Mouse (Mus musculus) induced T-regulatory cell, adult 2 months (primary cell): ENCODE data around the gene Iqcf5.
A peak's percentile ranks its signal among the peaks of the same experiment; 100 is the strongest.
"Not testable (repeated sequence)": the region's sequence is repeated elsewhere in the genome, so short reads cannot be mapped to it uniquely, and the experiment has no call there.

Experiments used
- DNase-seq: peaks from one replicate; pipeline ENCODE4 v3.0.0-alpha.2; 2012; ENCODE audit warnings: low read depth

The Iqcf5 gene

DNA sequence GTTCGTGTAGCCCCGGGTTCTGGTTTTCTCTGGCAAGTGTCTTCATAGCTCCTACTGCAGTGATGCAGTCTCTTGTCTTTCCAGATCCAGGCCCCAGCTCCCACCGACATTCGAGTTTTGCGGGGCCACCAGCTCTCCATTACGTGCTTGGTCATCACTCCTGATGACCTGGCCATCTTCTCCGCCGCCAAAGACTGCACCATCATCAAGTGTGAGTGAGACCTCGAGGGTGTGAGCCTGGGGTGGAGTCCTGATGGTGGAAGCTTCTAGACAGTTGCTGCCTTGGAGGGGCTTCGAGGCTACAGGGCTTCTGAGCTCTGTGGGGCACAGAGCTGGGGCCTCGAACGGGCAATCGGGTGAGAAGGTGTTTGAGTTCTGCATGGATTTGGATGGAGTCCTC is 32.7 kb upstream of the Iqcf5 start:
- no peak for DNase-seq

DNA sequence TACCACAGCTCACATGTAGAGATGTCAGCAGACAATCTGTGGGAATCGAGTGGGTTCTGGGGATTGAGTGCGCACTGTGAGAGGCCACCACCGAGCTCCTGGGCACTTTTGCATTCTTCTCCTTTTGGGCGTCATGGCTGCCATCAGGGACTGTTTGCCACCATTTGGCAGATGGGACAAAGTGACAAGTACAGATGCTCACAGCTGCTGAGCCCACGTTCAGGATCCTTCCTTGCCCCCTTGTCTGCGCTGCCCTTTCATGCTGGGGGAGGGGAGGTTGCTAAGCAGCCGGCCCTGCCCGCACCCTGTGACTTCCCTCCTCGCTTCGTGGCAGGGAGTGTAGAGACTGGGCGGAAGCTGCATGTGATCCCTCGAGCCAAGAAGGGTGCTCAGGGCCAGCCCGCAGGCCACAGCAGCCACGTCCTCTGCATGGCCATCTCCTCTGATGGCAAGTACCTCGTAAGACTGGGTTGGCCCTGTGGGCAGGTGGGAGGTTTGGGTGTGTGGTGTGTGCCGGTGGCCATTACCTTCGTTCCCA is 31.7 kb upstream of the Iqcf5 start:
- no peak for DNase-seq

DNA sequence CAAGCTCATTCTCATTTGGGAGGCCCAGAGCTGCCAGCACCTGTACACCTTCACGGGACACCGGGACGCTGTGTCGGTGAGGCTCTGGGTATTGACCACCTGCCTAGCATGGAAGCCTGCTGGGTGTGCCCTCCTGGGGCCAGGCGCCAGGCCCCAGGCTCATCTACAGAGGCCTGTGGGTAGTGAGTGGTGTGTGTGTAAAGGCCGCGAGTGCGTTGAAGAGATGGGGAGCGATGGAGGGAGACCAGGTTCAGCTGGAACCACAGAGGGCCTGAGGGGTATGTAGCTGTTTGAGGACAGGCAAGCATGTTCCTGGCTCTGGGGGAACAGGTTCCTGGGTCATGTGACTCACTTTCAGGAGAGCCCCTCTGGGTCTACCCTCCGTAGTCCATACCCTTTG is 31.2 kb upstream of the Iqcf5 start:
- no peak for DNase-seq

DNA sequence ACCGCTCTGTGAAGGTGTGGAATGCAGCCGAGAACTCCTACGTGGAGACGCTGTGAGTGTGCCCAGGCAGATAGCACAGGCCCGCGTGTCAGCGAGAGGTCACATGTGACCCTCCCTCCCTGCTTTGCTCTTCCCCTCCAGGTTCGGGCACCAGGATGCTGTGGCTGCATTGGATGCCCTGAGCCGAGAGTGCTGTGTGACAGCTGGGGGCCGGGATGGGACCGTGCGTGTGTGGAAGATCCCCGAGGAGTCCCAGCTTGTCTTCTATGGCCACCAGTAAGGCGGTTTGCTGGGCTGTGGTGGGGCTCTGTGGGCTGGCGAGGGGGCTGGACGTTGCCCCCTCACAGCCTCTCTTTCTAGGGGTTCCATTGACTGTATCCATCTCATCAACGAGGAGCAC is 30.8 kb upstream of the Iqcf5 start:
- no peak for DNase-seq

DNA sequence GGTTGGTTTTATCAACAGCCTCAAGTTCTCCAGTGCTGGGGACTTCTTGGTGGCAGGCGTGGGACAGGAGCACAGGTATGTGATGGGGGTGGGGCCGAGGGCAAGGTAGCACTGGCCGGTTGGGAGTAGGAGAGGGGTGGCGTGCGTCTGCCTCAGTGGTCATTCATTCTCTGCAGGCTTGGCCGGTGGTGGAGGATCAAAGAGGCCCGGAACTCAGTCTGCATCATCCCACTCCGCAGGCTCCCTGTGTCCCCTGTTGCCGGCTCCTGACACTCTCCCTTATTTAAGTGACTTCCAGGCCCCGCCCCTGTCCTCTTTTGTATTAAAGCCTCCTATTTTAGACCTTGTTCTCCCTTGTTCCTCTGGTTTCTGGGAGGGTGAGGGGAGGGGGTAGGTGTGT is 29.3 kb upstream of the Iqcf5 start:
- no peak for DNase-seq

DNA sequence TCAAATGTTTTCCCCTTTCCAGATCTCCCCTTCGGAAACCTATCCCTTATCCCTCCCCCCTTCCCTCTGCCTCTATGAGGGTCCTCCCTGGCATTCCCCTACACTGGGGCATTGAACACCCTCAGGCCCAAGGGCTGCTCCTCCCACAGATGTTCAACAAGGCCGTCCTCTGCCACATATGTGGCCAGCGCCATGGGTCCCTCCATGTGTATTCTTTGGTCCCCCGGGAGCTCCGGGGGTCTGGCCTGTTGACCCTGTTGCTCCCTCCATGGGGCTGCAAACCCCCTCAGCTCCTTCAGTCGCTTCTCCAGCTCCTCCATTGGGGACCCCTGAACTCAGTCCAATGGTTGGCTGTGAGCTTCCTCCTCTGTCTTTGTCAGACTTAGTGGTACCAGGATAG is 26.8 kb upstream of the Iqcf5 start:
- DNase-seq: not testable (repeated sequence)

DNA sequence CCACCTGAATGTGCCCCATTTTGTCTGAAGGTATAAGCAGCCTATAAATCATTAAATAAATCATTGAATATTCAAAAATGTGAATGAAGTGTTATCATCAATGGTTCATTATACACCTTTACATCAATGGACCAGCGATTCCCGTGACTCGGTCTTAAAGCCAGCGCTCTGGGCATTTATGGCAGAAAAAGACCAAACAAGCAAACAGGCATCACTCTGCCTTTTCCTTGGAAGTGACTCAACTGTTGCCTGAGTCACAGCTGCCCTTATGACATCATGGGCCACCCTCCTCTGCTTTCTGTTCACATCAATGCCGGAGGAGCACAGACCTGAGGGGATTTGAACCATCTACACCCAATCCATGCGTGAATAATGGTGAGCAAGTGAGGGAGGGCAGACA is 14.7 kb upstream of the Iqcf5 start, which contains the start of gene Iqcf1:
Gene Iqcf1, plus strand, starts transcription at position 301 of the 400 bp plus-strand sequence.
- no peak for DNase-seq

DNA sequence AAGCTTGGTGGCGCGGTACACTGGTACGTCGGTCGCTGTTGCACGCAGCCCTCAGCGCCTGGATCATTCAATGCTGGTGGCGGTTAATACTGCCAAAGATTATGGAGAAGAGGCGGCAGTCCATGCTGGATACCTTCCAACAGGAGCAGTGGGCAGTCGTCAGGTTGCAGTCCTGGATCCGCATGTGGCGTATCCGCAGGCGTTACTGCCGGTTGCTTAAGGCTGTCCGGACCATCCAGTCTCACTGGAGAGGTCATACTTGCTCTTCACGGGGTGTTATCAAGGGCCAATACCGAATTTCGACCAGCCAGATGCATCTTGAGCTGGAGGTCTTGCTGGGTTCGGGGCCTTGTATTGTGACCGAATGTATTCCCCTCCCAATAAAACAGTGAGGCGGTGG is 12.5 kb upstream of the Iqcf5 start:
- no peak for DNase-seq

DNA sequence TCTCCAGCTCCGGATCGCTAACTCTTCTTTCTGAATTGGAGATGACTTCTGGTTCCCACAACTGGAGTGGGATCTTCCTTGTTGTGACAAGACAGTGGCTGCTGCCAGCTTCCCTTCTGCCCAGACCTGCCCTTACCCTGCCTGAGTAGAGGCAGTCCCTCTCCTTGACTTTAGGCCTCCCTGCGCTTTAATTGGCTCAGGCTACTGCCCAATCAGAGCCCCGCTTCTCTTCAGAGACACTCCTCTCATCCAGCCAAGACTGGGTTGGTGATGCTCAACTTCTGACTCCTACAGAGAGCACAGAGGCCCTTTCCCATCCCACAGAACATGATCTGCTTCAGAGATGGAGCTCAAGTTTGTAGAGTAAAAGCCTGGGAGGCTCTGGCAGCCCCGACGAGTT is 10.1 kb upstream of the Iqcf5 start:
- DNase-seq: no peak

DNA sequence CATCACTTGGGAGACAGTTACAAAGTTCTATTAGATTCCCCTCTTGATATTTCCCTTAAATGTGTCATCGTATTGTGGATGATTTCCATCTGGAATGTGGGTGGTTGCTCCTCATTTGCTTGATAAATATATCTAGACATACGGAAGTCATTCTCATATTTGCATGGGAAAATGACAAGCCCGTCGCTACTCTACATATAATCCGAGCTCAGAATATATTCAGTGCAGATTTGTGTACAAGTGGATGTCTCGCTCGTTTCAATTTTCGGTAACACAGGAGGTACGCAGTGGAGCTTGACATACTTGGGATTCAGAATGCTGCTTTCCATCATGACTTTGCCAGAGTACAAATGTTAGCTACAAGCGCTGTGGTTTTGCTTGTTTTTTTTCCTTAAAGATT is 5.0 kb upstream of the Iqcf5 start:
- no peak for DNase-seq

DNA sequence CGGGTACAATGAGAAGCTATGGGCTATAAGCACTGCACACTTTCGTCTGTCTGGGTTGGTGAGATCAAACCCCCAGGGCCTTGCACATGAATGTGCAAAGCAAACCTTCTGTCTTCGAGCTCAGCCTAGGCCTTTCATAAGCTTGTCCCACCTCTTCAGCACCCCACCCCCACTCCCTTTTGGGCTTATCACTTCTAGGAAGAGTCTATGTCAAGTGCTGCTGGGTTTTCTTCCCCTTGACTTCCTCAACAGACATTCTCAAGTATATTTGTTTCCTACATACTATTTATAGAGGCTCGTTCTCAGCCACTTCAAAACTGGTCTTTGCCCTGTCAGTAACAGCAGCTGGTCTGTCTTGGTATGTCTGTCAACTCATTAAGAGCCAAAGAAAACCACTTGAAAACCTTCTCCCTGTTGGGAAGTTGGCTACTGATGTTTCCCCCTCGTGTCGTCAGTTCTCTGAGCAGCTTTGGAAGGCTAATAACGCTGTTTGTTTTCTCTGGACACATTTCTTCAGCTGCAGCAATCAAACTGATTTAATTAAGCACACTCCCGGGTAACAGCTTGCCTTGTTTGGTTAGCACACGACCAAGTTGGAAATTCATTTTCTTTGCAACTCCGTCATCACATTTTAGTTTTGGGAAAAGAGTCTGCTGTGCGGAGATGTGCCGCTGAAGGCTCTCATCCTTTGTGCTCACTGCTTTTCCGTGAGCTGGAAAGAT is 1.5 kb upstream of the Iqcf5 start:
- DNase-seq: no peak

DNA sequence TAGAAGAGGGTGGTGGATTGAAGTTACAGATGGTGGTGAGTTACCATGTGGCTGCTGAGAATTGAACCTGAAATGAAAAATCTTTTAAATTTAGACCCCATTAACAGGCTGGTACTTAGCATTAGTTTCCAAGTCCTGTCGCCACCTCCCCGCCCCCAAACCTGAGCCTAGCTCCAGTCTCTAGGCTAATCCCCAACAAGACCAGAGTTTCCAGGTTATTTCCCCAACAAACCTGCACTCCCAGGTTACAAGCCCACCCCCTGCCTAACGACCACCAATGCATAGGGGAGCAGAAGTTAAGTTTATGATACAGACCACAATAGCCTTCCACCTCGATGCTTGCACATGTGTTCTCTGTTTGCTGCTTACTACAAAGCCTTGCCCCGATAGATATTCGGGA is 807 bp upstream of the Iqcf5 start:
- DNase-seq: no peak

DNA sequence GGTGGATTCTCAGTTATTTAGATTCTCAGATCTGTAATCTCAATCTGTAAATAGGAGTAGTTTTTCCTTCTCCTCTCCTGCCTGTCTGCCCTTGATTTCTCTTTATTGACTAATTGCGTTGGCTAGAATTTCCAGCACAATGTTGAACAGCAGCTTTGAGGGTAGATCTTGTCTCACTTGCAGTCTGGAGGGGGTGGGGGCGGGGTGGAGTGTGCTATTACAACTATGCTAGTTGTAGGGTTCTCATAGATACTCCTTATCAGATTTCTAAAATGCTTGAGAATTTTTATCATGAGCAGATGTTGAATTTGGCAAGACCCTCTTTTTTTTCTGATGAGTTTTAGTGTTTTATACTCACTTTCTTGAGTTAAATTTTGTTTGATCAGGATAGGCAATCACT is 5.1 kb downstream of the Iqcf5 start:
- no peak for DNase-seq

DNA sequence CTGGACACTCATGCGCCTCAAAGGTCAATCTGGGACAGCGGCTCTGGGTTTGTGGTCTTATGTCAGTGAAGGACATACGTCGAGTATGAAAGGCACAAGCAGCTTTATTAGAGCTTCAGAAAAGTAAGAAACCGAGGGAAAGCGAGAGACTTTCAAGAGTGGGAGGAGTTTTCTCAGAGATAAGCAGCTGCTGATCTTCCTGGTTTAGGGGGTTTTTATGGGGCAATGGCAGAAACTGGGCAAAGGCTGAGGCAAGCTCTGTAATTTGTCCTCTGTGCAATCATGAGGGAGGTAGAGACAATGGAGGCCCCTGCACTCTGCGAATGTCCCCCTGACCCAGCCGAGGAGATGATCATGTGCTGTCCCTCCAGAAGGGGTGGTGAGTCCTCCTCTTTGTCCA is 5.5 kb downstream of the Iqcf5 start:
- DNase-seq: no peak

DNA sequence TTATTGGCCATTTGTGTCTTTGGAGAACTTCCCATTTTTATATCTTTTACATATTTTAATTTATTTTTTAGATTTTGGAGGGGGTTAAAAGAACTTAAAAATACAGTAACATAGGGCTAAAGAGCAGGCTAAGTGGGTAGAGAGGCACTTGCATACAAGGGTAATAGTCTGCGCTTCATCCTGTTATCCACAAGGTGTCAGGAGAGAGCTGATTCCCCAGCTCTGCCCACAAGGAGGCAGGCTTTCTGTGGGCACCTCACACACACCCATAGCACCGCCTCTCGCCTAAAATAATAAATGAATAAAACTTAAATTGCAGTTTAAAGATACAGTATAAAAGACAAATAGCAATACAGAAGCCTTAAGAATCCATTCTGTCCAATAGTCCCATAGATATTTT is 17.5 kb downstream of the Iqcf5 start:
- DNase-seq: peak; percentile 69

DNA sequence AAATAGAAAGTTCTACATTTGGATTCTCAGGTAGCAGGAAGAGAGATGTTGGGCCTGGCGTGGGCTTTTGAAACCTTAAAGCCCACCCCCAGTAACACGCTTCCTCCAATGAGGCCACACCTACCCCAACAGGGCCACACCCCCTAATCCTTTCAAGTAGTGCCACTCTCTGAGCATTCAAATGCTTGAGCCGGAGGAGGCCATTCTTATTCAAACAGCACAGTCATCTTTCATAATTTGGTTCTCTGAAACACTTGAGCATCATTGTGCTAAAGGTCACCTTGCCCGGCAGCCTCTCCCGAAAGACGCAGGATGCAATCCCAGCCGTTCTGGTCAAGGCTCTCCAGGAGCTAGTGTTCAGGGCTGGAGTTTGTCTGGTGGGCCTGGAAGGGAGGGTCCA is 19.9 kb downstream of the Iqcf5 start:
- no peak for DNase-seq

DNA sequence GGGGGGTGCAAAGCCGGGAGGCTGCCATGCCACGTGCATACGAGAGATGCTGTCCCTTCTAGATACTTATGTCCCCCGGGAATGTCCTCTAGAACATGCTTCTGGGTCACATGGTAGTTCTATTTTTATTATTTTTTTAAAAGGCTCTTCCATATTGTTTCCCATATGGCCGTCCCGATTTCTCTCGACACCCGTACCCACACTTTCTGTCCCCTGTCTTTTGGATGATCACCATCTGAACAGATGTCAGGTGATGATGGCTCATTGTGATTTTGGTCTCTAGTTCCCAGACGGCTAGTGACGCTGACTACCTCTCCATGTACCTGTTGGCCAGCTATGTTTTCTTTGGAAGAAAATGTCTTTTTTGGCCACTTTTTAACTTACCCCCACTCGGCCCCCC is 20.6 kb downstream of the Iqcf5 start:
- no peak for DNase-seq

DNA sequence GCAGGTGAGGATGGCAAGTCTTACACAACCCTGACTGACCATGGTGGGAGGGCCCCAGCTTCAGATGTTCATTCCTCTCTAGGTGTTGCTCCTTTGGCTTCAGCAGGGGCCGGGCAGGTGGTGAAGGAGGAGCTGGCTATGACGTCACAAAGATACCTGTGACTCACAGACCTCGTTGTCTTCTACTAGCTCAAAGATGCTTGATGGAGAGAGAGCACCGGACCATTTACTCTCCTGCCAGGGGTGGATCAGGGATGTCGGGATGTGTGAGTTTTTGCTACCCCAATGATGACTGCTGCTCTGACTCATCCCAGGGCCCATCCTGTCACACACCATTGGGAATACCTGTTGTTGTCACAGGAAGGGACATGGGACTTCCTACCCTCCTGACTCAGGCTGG is 47.2 kb downstream of the Iqcf5 start, which contains the start of gene Iqcf3:
Gene Iqcf3, minus strand, starts transcription at position 101 of the 400 bp plus-strand sequence.
- DNase-seq: no peak

DNA sequence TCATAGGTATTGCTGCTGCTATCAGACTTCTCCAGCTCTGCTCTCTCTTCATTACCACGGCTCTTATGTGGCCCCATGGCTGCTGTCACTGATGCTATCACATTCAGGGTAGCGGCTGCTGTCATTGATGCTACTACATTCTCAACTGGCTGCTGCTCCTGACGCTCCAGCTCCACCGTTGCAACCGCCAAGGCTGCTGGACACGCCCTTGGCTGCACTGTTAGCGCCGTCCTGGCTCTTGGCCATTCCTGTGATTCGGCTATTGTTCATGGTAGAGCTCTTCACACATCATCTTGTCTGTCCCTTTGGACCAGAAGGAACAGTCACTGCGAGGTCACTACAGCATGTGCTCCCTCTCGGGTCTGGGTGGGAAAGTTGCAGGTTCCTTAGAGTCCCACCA is 47.9 kb downstream of the Iqcf5 start:
- DNase-seq: no peak

DNA sequence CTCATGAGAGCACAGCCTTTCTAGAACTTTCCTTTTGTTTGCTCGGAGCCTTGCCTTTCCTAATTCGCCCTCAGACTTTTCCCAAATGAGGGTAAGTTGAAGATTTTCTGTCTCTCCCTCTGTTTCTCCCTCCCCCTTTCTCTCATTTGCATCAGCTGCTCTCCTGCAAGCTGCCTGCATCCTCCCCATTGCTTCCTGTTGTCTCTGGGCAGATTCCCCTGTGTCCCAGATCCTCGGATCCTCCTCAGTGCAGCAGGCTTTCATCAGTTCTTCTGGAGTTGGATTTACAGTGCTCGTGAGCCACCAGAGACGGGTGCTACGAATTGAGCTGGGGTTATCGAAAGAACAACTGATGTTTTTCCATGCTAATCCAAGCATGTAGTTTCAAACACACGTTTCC is 49.7 kb downstream of the Iqcf5 start:
- no peak for DNase-seq
